Comparison of ENCODE assay signal across 28 mouse cellular contexts in the genomic region with DNA sequence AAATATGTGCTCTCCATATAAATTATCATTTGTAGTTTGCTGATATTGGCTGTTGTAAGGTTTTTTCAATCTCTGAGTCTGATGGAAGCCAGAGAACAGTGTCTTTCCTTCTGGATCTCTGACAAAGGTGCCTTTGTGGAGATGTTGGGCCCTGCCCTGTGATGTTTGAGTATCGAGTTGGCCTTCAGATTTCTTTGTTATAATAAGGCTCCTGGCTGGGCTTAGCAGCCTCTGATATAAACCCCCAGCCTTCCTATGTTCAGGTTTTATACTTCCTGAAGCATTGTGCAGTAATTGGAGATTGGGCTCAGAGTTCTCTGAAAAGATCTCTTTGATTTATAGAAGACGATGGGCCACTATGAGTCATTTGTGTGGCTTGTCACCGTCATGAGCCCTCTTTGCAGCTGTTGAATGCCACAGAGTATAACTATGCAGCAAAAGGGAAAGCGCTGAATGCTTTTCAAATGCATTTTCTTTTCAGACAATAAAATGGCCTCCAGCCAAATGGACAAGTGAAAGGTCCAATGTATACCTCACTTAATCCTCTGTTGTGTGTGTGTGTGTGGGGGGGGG. TPM values are rescaled to one million over a fixed set of nuclear protein-coding genes. Genes with fewer than 3 reads are reported as not detected.
DNase-seq lines count a peak whose midpoint lies in the region; ATAC-seq and TF ChIP-seq lines count a peak whose summit lies in the region.
"Had no signal": no experiment of that assay in that cellular context is flagged by ENCODE, and none has a peak within 500 bp of the region (broad histone marks: within the 10 kb centered on the region; RNA-seq: fewer than 3 reads in every experiment).

No protein-coding gene starts in this region.

- intact Hi-C loops in gastrocnemius, adult 2 months (cut with DNase I) = no loop called here

- no peaks in the 10 kb centered on the region for H3K4me1 ChIP-seq in midbrain, embryonic 14.5 days (ENCODE audit: control insufficient read depth, insufficient read depth, low read length)
- H3K4me1 ChIP-seq in midbrain, embryonic 10.5 days = peaks cover 7% of the 10 kb centered on the region; the same call in 1 of the 2 replicates
- peaks cover 11% of the 10 kb centered on the region; the same call in 1 of the 2 replicates for H3K4me1 ChIP-seq in stomach, embryonic 16.5 days (ENCODE audit: control insufficient read depth, insufficient read depth, low read length)
- H3K4me1 ChIP-seq: embryonic facial prominence, embryonic 15.5 days; hindbrain, embryonic 10.5 days; limb, embryonic 12.5 days; liver, embryonic 12.5 days had no signal

- DNase-seq in midbrain, embryonic 14.5 days = peak; percentile 8
- no peak for DNase-seq in midbrain, embryonic 10.5 days (ENCODE audit: low spot score)
- DNase-seq in CD4-positive, CD25-positive, alpha-beta regulatory T cell, adult 2 months (ENCODE audit: low read depth, low spot score) = peak; percentile 16
- DNase-seq in brain, embryonic 14.5 days (ENCODE audit: low read depth) = peak; percentile 42
- no peak for DNase-seq in thymus, postnatal 14 days
- DNase-seq in gastrocnemius, adult 2 months = no peak
- DNase-seq: adrenal gland, adult 8-10 months; cerebellum, adult 2 months; cerebellum, postnatal 25 days; embryo, embryonic 11 days; gastrocnemius, postnatal 10 days; kidney, postnatal 25 days; layer of hippocampus, postnatal 36 days; lung, adult 18-20 months; lung, postnatal 14 days; thymus, postnatal 25 days had no signal

- no peak overlapping the region for H3K4me2 ChIP-seq in midbrain, embryonic 14.5 days (ENCODE audit: low read length)
- H3K4me2 ChIP-seq in stomach, embryonic 16.5 days (ENCODE audit: low read depth, low read length) = no peak overlapping the region
- H3K4me2 ChIP-seq: embryonic facial prominence, embryonic 15.5 days; heart, embryonic 11.5 days; limb, embryonic 12.5 days; liver, embryonic 12.5 days; midbrain, embryonic 12.5 days had no signal

- no peak for ATAC-seq in midbrain, embryonic 14.5 days (ENCODE audit: low FRiP score, low TSS enrichment)
- ATAC-seq in stomach, embryonic 16.5 days (ENCODE audit: insufficient read depth, low FRiP score) = peak; percentile 75; the same call in 1 of the 2 replicates
- ATAC-seq: hindbrain, embryonic 16.5 days; liver, embryonic 12.5 days had no signal

- H3K27ac ChIP-seq in midbrain, embryonic 14.5 days (replicated peaks; ENCODE audit: low read depth, low read length) = no peak overlapping the region
- no peak overlapping the region for H3K27ac ChIP-seq in midbrain, embryonic 10.5 days (replicated peaks)
- H3K27ac ChIP-seq in stomach, embryonic 16.5 days (ENCODE audit: low read length) = peak overlapping the region; percentile 86
- no peak overlapping the region for H3K27ac ChIP-seq in gastrocnemius, adult 2 months
- H3K27ac ChIP-seq: embryonic facial prominence, embryonic 15.5 days; hindbrain, embryonic 10.5 days; layer of hippocampus, adult 2 months; limb, embryonic 12.5 days; liver, embryonic 12.5 days; midbrain, embryonic 12.5 days had no signal

- H3K9ac ChIP-seq in midbrain, embryonic 14.5 days (replicated peaks; ENCODE audit: low read length) = no peak overlapping the region
- H3K9ac ChIP-seq in stomach, embryonic 16.5 days (ENCODE audit: low read length) = no peak overlapping the region
- H3K9ac ChIP-seq: embryonic facial prominence, embryonic 15.5 days; limb, embryonic 12.5 days; liver, embryonic 12.5 days; midbrain, embryonic 12.5 days had no signal

- no peaks in the 10 kb centered on the region for H3K36me3 ChIP-seq in midbrain, embryonic 14.5 days (ENCODE audit: control insufficient read depth, insufficient read depth, low read length)
- no peaks in the 10 kb centered on the region for H3K36me3 ChIP-seq in midbrain, embryonic 10.5 days
- H3K36me3 ChIP-seq in stomach, embryonic 16.5 days (ENCODE audit: control insufficient read depth, insufficient read depth, low read length) = no peaks in the 10 kb centered on the region
- H3K36me3 ChIP-seq: embryonic facial prominence, embryonic 15.5 days; G1E; hindbrain, embryonic 10.5 days; limb, embryonic 12.5 days; liver, embryonic 12.5 days; midbrain, embryonic 12.5 days had no signal

- H3K9me3 ChIP-seq in midbrain, embryonic 14.5 days (ENCODE audit: control insufficient read depth, low read length) = no peaks in the 10 kb centered on the region
- H3K9me3 ChIP-seq in midbrain, embryonic 10.5 days (replicated peaks) = no peaks in the 10 kb centered on the region
- H3K9me3 ChIP-seq in stomach, embryonic 16.5 days (replicated peaks; ENCODE audit: control insufficient read depth, low read length) = no peaks in the 10 kb centered on the region
- H3K9me3 ChIP-seq: embryonic facial prominence, embryonic 15.5 days; G1E; hindbrain, embryonic 10.5 days; limb, embryonic 12.5 days; liver, embryonic 12.5 days; midbrain, embryonic 12.5 days had no signal

- TF ChIP-seq CTCF in brain, embryonic 14.5 days (IDR thresholded peaks at IDR 0.05; ENCODE audit: borderline replicate concordance, extremely low read depth, insufficient read depth, insufficient read length) = no peak
- no peak for TF ChIP-seq CTCF in gastrocnemius, adult 2 months (IDR thresholded peaks at IDR 0.05)

- WGBS in midbrain, embryonic 14.5 days = 35% methylated on average over 4 of the region's 4 CpGs
- WGBS in midbrain, embryonic 10.5 days = 84% methylated on average over 4 of the region's 4 CpGs
- 53% methylated on average over 4 of the region's 4 CpGs for WGBS in stomach, embryonic 16.5 days

- H3K4me3 ChIP-seq in midbrain, embryonic 14.5 days (replicated peaks; ENCODE audit: low read depth, low read length) = no peak overlapping the region
- H3K4me3 ChIP-seq in midbrain, embryonic 10.5 days = no peak overlapping the region
- H3K4me3 ChIP-seq in stomach, embryonic 16.5 days (replicated peaks; ENCODE audit: low read length) = no peak overlapping the region
- no peak overlapping the region for H3K4me3 ChIP-seq in gastrocnemius, adult 2 months
- H3K4me3 ChIP-seq: embryonic facial prominence, embryonic 15.5 days; hindbrain, embryonic 10.5 days; layer of hippocampus, adult 2 months; limb, embryonic 12.5 days; liver, embryonic 12.5 days; midbrain, embryonic 12.5 days had no signal

- no peaks in the 10 kb centered on the region for H3K27me3 ChIP-seq in midbrain, embryonic 14.5 days (ENCODE audit: control insufficient read depth, insufficient read depth, low read length)
- no peaks in the 10 kb centered on the region for H3K27me3 ChIP-seq in midbrain, embryonic 10.5 days (ENCODE audit: low read depth, poor library complexity, severe bottlenecking)
- no peaks in the 10 kb centered on the region for H3K27me3 ChIP-seq in stomach, embryonic 16.5 days (ENCODE audit: control insufficient read depth, insufficient read depth, low read length)
- H3K27me3 ChIP-seq: embryonic facial prominence, embryonic 15.5 days; limb, embryonic 12.5 days; midbrain, embryonic 12.5 days had no signal

- TF ChIP-seq POLR2A in brain, embryonic 14.5 days (IDR thresholded peaks at IDR 0.05; ENCODE audit: borderline replicate concordance, extremely low read depth, insufficient read depth, insufficient read length, poor library complexity, severe bottlenecking) = no peak

RNA-seq across cellular contexts. Expression of a gene that starts 45.8 kb away (rescaled TPM):
- polyA plus RNA-seq in midbrain, embryonic 14.5 days (2014; fragmentation: Nextera tagmentation; extraction: Ambion mirVana) = 2.9 and 4.8 TPM in 2 replicates
- 1.1 and 1.8 TPM in 2 replicates for polyA plus RNA-seq in midbrain, embryonic 10.5 days (2016; fragmentation: Nextera tagmentation; extraction: Ambion mirVana)
- polyA plus RNA-seq in brain, embryonic 14.5 days (2012; rRNA removed) = 0.37 and 0.71 TPM in 2 replicates
- 116 and 154 TPM in 2 replicates for polyA plus RNA-seq in stomach, embryonic 16.5 days (2015; fragmentation: Nextera tagmentation; extraction: Ambion mirVana)
- 1 to 10 TPM; 1.1 to 2.9 TPM for total RNA-seq in gastrocnemius, adult 2 months (2021)
- total RNA-seq: granulocyte monocyte progenitor cell, adult 5-6 weeks; megakaryocyte progenitor cell, adult 5-6 weeks had no signal
- polyA plus RNA-seq: G1E had no signal

Comparison
In these comparisons a context has a peak if more than half of its experiments do, and no peak if none do; other contexts are left out.
1. DNase-seq: peak in midbrain, embryonic 14.5 days (single experiment), CD4-positive, CD25-positive, alpha-beta regulatory T cell, adult 2 months (single experiment) and brain, embryonic 14.5 days (single experiment); none in midbrain, embryonic 10.5 days (single experiment), thymus, postnatal 14 days (single experiment) and gastrocnemius, adult 2 months (single experiment).
2. RNA of a gene that starts 45.8 kb away (polyA plus RNA-seq): 116 to 154 TPM in stomach, embryonic 16.5 days; 2.9 to 4.8 TPM in midbrain, embryonic 14.5 days, 1.1 to 1.8 TPM in midbrain, embryonic 10.5 days and 0.37 to 0.71 TPM in brain, embryonic 14.5 days; every median in the first group is over 10 times any median in the second.